In the genomic region with DNA sequence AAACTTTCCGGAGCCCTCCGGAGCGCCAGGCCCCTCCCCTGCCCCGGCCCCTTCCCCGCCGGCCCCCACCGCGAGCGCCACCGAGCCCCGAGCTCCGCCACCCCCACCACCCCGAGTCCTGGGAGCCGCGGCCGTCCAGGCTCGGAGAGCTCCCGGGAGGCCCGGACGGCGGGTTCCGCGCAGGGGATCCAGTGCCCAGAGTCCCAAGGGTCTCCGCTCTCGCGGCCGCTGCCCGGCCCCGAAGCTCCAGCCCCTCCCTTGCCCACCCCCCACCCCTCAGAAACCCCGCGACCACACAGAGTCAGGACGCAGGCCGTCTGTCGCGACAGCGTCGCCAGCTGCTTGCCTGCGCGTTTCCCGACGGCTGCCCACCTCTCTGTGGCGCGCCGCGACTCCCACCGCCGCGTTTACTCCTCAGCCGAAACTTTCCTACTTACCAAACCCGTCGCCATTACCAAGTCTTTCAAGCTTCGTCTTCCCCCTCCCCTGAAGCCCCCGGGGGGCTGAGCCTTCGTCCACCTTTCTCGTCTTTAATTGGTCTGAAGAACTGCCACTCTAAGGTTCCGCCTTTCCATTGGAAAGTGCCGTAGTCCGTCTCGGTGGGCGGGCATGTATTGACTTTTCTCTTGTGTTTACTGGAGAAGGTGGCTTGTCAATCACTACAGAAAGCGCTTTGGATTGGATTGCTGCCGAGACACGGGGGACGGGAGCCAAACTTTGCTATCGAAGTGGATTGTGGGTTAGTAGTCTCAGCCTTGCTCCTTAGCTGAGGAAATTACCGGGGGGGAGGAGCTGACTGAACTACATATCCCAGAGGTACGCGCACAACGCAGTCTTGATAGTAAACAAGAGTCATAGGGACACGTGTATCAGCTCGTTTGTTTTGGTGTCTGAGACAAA, we compare ENCODE assay signal across 8 mouse cellular contexts. TPM values are rescaled to one million over a fixed set of nuclear protein-coding genes. Genes with fewer than 3 reads are reported as not detected.
DNase-seq lines count a peak whose midpoint lies in the region; ATAC-seq and TF ChIP-seq lines count a peak whose summit lies in the region.

Gene Hbp1 (minus strand): TSS at position 777 of the 900 bp plus-strand sequence.

- H3K4me2 ChIP-seq in heart, embryonic 11.5 days, result peak within 1 kb of the TSS; percentile 76
- peak within 1 kb of the TSS; percentile 64 for H3K4me2 ChIP-seq in kidney, embryonic 16.5 days (replicated peaks; ENCODE audit: low read depth, low read length)
- peak within 1 kb of the TSS; percentile 83 for H3K4me2 ChIP-seq in myocyte (ENCODE audit: low read depth)

- under 1% methylated on average over 63 of the region's 71 CpGs for WGBS in heart, embryonic 11.5 days (ENCODE audit: insufficient replicate concordance)
- under 1% methylated on average over 53 of the region's 71 CpGs for WGBS in kidney, embryonic 16.5 days
- 1% methylated on average over 69 of the region's 71 CpGs for WGBS in liver, adult 2 months

- H3ac ChIP-seq in C2C12 (ENCODE audit: control insufficient read depth, insufficient read length, low read depth) (peak within 1 kb of the TSS; percentile 92), myocyte (ENCODE audit: control insufficient read depth, insufficient read length) (peak within 1 kb of the TSS; percentile 97)

- no peak for TF ChIP-seq CTCF in C2C12 (IDR thresholded peaks at IDR 0.05; ENCODE audit: control insufficient read depth, insufficient read depth, insufficient read length)
- no peak for TF ChIP-seq CTCF in brain, embryonic 14.5 days (IDR thresholded peaks at IDR 0.05; ENCODE audit: borderline replicate concordance, extremely low read depth, insufficient read depth, insufficient read length)
- no peak for TF ChIP-seq CTCF in liver, adult 2 months (IDR thresholded peaks at IDR 0.05; ENCODE audit: low read depth, low read length)

- H3K9me3 ChIP-seq in erythroblast, embryonic 14.5 days (ENCODE audit: control insufficient read depth, low read length), result no peaks in the 10 kb centered on the region
- no peaks in the 10 kb centered on the region for H3K9me3 ChIP-seq in heart, embryonic 11.5 days (replicated peaks; ENCODE audit: control insufficient read depth, low read length)
- no peaks in the 10 kb centered on the region for H3K9me3 ChIP-seq in kidney, embryonic 16.5 days (ENCODE audit: low read length)

- H3K36me3 ChIP-seq in C2C12 (ENCODE audit: control insufficient read depth, insufficient read depth), result no peaks in the 10 kb centered on the region
- peaks cover 10% of the 10 kb centered on the region for H3K36me3 ChIP-seq in erythroblast, embryonic 14.5 days (ENCODE audit: control insufficient read depth)
- H3K36me3 ChIP-seq in heart, embryonic 11.5 days (ENCODE audit: control insufficient read depth, insufficient read depth, low read length), result no peaks in the 10 kb centered on the region
- no peaks in the 10 kb centered on the region for H3K36me3 ChIP-seq in kidney, embryonic 16.5 days (ENCODE audit: insufficient read depth, low read length)
- no peaks in the 10 kb centered on the region for H3K36me3 ChIP-seq in liver, adult 2 months (ENCODE audit: control insufficient read depth, insufficient read depth, low read length)
- H3K36me3 ChIP-seq in myocyte (ENCODE audit: control insufficient read depth, insufficient read depth), result no peaks in the 10 kb centered on the region
- no peaks in the 10 kb centered on the region for H3K36me3 ChIP-seq in splenic B cell, adult 2 months (ENCODE audit: control insufficient read depth, insufficient read depth, low read length, poor library complexity, severe bottlenecking)

- no peaks in the 10 kb centered on the region for H3K27me3 ChIP-seq in C2C12 (ENCODE audit: control insufficient read depth, insufficient read depth, insufficient read length)
- H3K27me3 ChIP-seq in erythroblast, embryonic 14.5 days (ENCODE audit: control insufficient read depth), result no peaks in the 10 kb centered on the region
- H3K27me3 ChIP-seq in heart, embryonic 11.5 days (ENCODE audit: control insufficient read depth, insufficient read depth, low read length), result no peaks in the 10 kb centered on the region
- no peaks in the 10 kb centered on the region for H3K27me3 ChIP-seq in kidney, embryonic 16.5 days (ENCODE audit: insufficient read depth, low read length)
- no peaks in the 10 kb centered on the region for H3K27me3 ChIP-seq in liver, adult 2 months (ENCODE audit: control insufficient read depth, insufficient read depth, low read length)
- H3K27me3 ChIP-seq in myocyte (ENCODE audit: control insufficient read depth, insufficient read depth, insufficient read length), result no peaks in the 10 kb centered on the region
- no peaks in the 10 kb centered on the region for H3K27me3 ChIP-seq in splenic B cell, adult 2 months (ENCODE audit: control insufficient read depth, insufficient read depth, low read length, poor library complexity, severe bottlenecking)

- H3K79me2 ChIP-seq in C2C12 (ENCODE audit: control insufficient read depth, insufficient read depth), result peaks cover 30% of the 10 kb centered on the region
- H3K79me2 ChIP-seq in liver, adult 2 months (ENCODE audit: control insufficient read depth, insufficient read depth, low read length), result peaks cover 9% of the 10 kb centered on the region; the same call in 1 of the 2 replicates
- peaks cover 40% of the 10 kb centered on the region for H3K79me2 ChIP-seq in myocyte (ENCODE audit: control insufficient read depth, insufficient read depth)

- H3K4me3 ChIP-seq in C2C12 (ENCODE audit: insufficient read depth, poor library complexity, severe bottlenecking) (peak within 1 kb of the TSS; percentile 89), myocyte (peak within 1 kb of the TSS; percentile 51)
- H3K4me3 ChIP-seq in erythroblast, embryonic 14.5 days (replicated peaks), result peak within 1 kb of the TSS; percentile 92
- H3K4me3 ChIP-seq in heart, embryonic 11.5 days (ENCODE audit: low read depth, low read length), result peak within 1 kb of the TSS; percentile 92
- H3K4me3 ChIP-seq in kidney, embryonic 16.5 days (ENCODE audit: low read length), result peak within 1 kb of the TSS; percentile 90
- H3K4me3 ChIP-seq in liver, adult 2 months (ENCODE audit: insufficient read depth, low read depth, low read length), result peak within 1 kb of the TSS; percentile 95

- H3K79me3 ChIP-seq in C2C12 (ENCODE audit: low read depth), result peaks cover 11% of the 10 kb centered on the region

- peak within 1 kb of the TSS; percentile 99 for H3K27ac ChIP-seq in heart, embryonic 11.5 days (ENCODE audit: low read depth, low read length)
- H3K27ac ChIP-seq in kidney, embryonic 16.5 days (ENCODE audit: low read length), result peak within 1 kb of the TSS; percentile 98
- H3K27ac ChIP-seq in liver, adult 2 months (replicated peaks; ENCODE audit: insufficient read depth, low read depth, low read length), result peak within 1 kb of the TSS; percentile 96

- TF ChIP-seq POLR2A in brain, embryonic 14.5 days (IDR thresholded peaks at IDR 0.05; ENCODE audit: borderline replicate concordance, extremely low read depth, insufficient read depth, insufficient read length, poor library complexity, severe bottlenecking), result peak; percentile 47; the same call in 1 of the 2 replicates
- peak; percentile 67; the same call in 1 of the 2 replicates for TF ChIP-seq POLR2A in liver, adult 2 months (IDR thresholded peaks at IDR 0.05; ENCODE audit: extremely low read depth, insufficient read depth, low read length)
- peak; percentile 69 for TF ChIP-seq POLR2A in myocyte (IDR thresholded peaks at IDR 0.05; ENCODE audit: insufficient read length, low read depth)

- peak; percentile 91 for ATAC-seq in heart, embryonic 11.5 days (replicated peaks; ENCODE audit: insufficient number of reproducible peaks, low FRiP score, low TSS enrichment)
- ATAC-seq in kidney, embryonic 16.5 days (ENCODE audit: low FRiP score, low TSS enrichment), result peak; percentile 97

- peaks cover 43% of the 10 kb centered on the region for H3K4me1 ChIP-seq in erythroblast, embryonic 14.5 days (ENCODE audit: control insufficient read depth)
- H3K4me1 ChIP-seq in heart, embryonic 11.5 days (ENCODE audit: control insufficient read depth, insufficient read depth, low read length), result peaks cover 4% of the 10 kb centered on the region; the same call in 1 of the 2 replicates
- peaks cover 5% of the 10 kb centered on the region; the same call in 1 of the 2 replicates for H3K4me1 ChIP-seq in kidney, embryonic 16.5 days (ENCODE audit: insufficient read depth, low read length)
- peaks cover 5% of the 10 kb centered on the region for H3K4me1 ChIP-seq in liver, adult 2 months (ENCODE audit: control insufficient read depth, insufficient read depth, low read length)

- H3K9ac ChIP-seq in heart, embryonic 11.5 days (ENCODE audit: low read depth, low read length), result peak within 1 kb of the TSS; percentile 96
- H3K9ac ChIP-seq in kidney, embryonic 16.5 days (replicated peaks; ENCODE audit: low read length), result peak within 1 kb of the TSS; percentile 92
- peak within 1 kb of the TSS; percentile 99 for H3K9ac ChIP-seq in liver, adult 2 months (ENCODE audit: low read depth, low read length)

- DNase-seq in brain, embryonic 14.5 days (ENCODE audit: low read depth), result peak; percentile 100
- peak; percentile 100 for DNase-seq in liver, adult 2 months (ENCODE audit: extremely low read depth, low read depth, low spot score)
- DNase-seq in splenic B cell, adult 2 months (ENCODE audit: low read depth, low spot score), result peak; percentile 100

TF ChIP-seq in C2C12, 6 proteins besides CTCF, POLR2A, EP300 and RAD21 (continues in another document):
- TF ChIP-seq MYOD1 (IDR thresholded peaks at IDR 0.05; ENCODE audit: control insufficient read depth, insufficient read length, low read depth), result no peak
- no peak for TF ChIP-seq FOSL1 (IDR thresholded peaks at IDR 0.05; ENCODE audit: insufficient read depth, low read length, poor library complexity, severe bottlenecking)
- no peak for TF ChIP-seq MYOG (IDR thresholded peaks at IDR 0.05; ENCODE audit: control insufficient read depth, extremely low read depth, insufficient read length)
- TF ChIP-seq CEBPB (IDR thresholded peaks at IDR 0.05; ENCODE audit: low read depth), result no peak
- peak; percentile 99 for TF ChIP-seq MAX (IDR thresholded peaks at IDR 0.05)

TF ChIP-seq in myocyte, 11 proteins besides CTCF, POLR2A, EP300 and RAD21 (continues in another document):
- TF ChIP-seq USF1 (IDR thresholded peaks at IDR 0.05; ENCODE audit: low read depth), result peak; percentile 75
- no peak for TF ChIP-seq CEBPB (IDR thresholded peaks at IDR 0.05; ENCODE audit: insufficient read depth, poor library complexity, severe bottlenecking)
- no peak for TF ChIP-seq E2F4 (IDR thresholded peaks at IDR 0.05; ENCODE audit: insufficient read depth)
- TF ChIP-seq MYOG (IDR thresholded peaks at IDR 0.05; ENCODE audit: control insufficient read depth in 1 of 3, insufficient read depth in 1 of 3, insufficient read length in 2 of 3, low read depth in 2 of 3), result no peak

RNA-seq across cellular contexts. Expression of gene Hbp1, which starts in this region (rescaled TPM):
- polyA plus RNA-seq in C2C12 (2012; fragmentation: generic; extraction: Trizol) (9.6 TPM), myocyte (2012; fragmentation: generic; extraction: Trizol) (37.0 TPM)
- 54.3 and 85.8 TPM in 2 replicates for polyA plus RNA-seq in brain, embryonic 14.5 days (2012; rRNA removed)
- 0.48 and 0.57 TPM in 2 replicates for polyA plus RNA-seq in erythroblast, embryonic 14.5 days (2012)
- 85.3 and 95.1 TPM in 2 replicates for polyA plus RNA-seq in heart, embryonic 11.5 days (2014; fragmentation: Nextera tagmentation; extraction: Ambion mirVana)
- polyA plus RNA-seq in kidney, embryonic 16.5 days (2015; fragmentation: Nextera tagmentation; extraction: Ambion mirVana), result 127 and 132 TPM in 2 replicates
- 106 and 117 TPM in 2 replicates for total RNA-seq in liver, adult 2 months (2014; rRNA removed)
- 52.9 and 57.3 TPM in 2 replicates for polyA plus RNA-seq in liver, adult 2 months (2012; rRNA removed)

Comparison
In these comparisons a context has a peak if more than half of its experiments do, and no peak if none do; other contexts are left out.
1. Peak in every context shown above with its lines: DNase-seq, ATAC-seq, H3K4me3 ChIP-seq and H3K27ac ChIP-seq.